Mouse (Mus musculus): ENCODE measurements around the gene Fam111a.

Gene Fam111a

DNA sequence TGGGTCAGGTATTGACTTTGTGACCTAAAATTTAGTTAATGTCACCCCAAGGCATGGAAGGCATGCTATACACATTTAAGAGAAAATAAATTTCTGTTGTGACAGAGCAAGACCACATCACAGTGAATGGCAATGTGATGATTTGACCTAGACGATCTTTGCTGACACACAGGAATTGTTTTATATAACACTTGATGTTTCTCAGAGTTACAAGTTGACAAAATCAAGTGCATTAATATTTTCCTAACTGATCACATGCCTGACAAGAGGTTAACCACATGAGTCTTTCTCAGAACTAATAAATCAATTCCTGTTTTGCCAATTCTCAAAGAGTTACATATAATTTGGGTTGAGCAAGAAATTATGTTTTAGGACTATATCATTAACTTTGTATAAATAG, 68.1 kb downstream of the Fam111a start:
- no peak for DNase-seq (ENCODE audit: low read depth, low spot score)

DNA sequence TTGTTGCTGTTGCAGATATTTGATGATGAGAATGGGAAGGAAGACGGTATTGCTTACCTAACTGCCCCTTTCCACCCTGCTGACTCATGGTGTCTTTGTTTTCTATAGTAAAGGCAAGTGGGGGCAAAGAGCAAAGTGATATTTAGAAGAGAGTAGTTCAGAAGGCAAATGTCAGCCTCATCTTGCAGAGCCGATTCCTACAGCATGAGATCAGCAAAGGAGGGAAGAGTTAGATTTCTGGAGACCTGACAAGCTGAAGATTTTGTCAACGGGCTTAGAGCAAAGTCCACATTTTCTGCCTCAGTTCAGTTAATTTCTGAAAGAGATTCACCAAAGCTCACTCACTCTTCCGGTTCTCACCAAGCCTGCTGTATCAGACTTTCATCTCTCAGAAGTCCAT, 87.6 kb downstream of the Fam111a start, which contains the start of gene Glyat:
Glyat (plus strand) TSS at position 133 of the 400 bp plus-strand sequence.
- no peak for DNase-seq (ENCODE audit: low read depth, low spot score)

DNA sequence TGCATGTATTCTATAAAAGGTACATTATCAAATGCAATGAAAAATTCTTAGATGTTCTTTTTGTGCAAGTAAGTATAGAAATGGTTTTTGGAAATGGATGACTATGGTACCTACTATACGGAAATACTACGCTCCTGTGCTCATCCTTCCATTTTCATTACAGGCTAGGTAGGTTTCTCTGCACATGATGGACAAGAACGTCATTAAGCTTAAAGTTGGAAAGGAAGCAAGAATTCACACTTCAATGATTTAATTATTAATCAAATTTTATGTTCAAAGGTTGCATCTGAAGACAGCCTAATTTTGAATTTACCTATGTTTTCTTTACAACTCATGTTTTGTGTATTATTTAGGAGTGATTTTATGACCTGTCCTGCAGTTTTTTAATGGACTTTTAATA, 88.7 kb downstream of the Fam111a start:
- no peak for DNase-seq (ENCODE audit: low read depth, low spot score)

DNA sequence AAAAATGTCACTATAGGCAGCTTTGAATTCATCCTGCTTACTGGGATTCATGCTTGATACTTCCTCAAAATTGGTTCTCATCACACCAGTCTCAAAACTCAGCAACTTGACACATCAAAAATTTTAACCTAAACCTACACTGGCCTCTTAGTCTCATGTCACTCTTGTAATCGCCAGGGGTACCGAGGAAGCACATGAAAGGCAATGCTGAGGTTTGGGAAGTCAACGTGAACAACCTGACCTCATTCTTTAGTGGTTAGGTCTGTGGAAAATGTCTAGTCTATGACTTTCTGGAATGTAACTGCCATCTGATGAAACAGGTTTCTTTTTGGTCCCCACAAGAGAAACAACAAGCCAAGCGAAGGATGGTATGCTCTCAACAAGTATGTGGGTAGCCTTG, 89.4 kb downstream of the Fam111a start:
- DNase-seq (ENCODE audit: low read depth, low spot score): no peak

DNA sequence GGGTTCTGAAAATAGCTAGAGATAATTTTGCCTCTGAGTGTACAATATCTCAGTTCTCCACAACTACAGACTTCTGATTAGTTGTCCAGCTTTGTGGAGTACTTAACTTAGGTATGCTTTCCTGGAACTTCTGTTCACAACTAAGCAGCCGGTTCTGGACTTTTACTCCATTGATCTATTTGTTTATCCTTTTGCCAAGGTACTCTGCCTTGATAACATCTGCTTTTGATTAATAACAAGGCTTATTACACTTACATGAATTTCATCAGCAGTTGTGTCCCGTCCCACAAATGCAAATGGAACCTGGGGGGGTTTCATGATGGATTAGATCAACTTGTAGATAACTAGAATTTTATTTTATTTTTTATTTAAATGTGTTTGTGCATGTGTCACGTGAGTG, 91.3 kb downstream of the Fam111a start:
- no peak for DNase-seq (ENCODE audit: low read depth, low spot score)

DNA sequence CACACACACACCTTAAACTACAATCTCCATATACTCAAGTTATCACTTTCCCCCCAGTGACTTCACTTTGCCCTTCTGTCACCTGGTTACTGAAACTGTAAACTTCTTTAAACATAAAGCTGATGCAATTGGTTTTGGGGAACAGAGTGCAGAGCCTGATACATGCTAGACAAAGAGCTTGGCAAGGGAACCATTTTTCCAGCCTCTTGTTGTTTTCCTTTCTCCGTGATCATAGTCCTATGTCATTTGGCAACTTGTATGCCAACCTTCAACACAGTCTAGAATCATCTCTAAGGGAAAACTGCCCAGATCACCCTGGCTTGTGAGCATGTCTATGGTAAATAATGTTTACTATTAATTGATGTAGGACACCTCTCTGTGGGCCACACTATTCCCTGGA, 92.5 kb downstream of the Fam111a start:
- no peak for DNase-seq (ENCODE audit: low read depth, low spot score)
